In the genomic region with DNA sequence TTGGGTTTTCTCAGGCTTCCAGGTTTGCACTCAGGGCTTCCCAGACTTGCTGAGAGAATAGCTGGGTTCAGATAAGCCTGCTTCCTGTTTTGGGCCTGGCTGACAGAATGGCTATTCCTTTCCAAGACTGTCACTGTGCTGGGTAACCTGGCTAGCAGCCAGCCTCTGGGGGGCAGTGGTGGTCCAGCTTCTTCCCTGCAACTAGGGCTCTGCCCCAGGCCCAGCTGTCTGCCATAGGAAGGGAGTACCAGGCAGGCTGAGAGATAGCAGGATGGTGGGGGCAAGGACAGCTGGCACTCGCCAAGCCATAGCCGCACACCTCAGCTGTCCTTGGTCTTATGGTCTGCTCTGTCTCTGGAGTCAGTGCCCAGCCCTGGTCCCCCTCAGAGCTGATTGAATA, we compare ENCODE assay signal across 8 mouse cellular contexts.
DNase-seq lines count a peak whose midpoint lies in the region; ATAC-seq and TF ChIP-seq lines count a peak whose summit lies in the region.

No protein-coding gene starts in this region.

- H3K4me1 ChIP-seq in kidney, embryonic 14.5 days (ENCODE audit: control insufficient read depth, insufficient read depth, low read length), result no peaks in the 10 kb centered on the region
- H3K4me1 ChIP-seq in forebrain, embryonic 14.5 days (ENCODE audit: control insufficient read depth, insufficient read depth, low read length), result no peaks in the 10 kb centered on the region
- H3K4me1 ChIP-seq in liver, embryonic 14.5 days (replicated peaks; ENCODE audit: control insufficient read depth in 2 of 2, insufficient read depth in 2 of 2, low read length in 1 of 2), result no peaks in the 10 kb centered on the region
- peaks cover 31% of the 10 kb centered on the region for H3K4me1 ChIP-seq in olfactory bulb, adult 2 months (ENCODE audit: control insufficient read depth, insufficient read depth, low read length)

- no peak overlapping the region for H3K4me3 ChIP-seq in kidney, embryonic 14.5 days (ENCODE audit: low read length)
- H3K4me3 ChIP-seq in forebrain, embryonic 14.5 days (ENCODE audit: low read depth, low read length), result no peak overlapping the region
- no peak overlapping the region for H3K4me3 ChIP-seq in liver, embryonic 14.5 days (ENCODE audit: insufficient read depth in 1 of 2, low read depth in 2 of 2, low read length in 2 of 2)
- no peak overlapping the region for H3K4me3 ChIP-seq in olfactory bulb, adult 2 months (ENCODE audit: insufficient read depth, low read depth, low read length)

- no peak overlapping the region for H3K27ac ChIP-seq in kidney, embryonic 14.5 days (ENCODE audit: low read depth, low read length)
- H3K27ac ChIP-seq in forebrain, embryonic 14.5 days (ENCODE audit: low read depth, low read length), result no peak overlapping the region
- no peak overlapping the region for H3K27ac ChIP-seq in liver, embryonic 14.5 days
- no peak overlapping the region for H3K27ac ChIP-seq in olfactory bulb, adult 2 months (ENCODE audit: insufficient read depth, low read depth, low read length)

- peak; percentile 29; the same call in 1 of the 2 replicates for TF ChIP-seq CTCF in liver, embryonic 14.5 days (IDR thresholded peaks at IDR 0.05; ENCODE audit: low read depth)
- TF ChIP-seq CTCF in olfactory bulb, adult 2 months (IDR thresholded peaks at IDR 0.05; ENCODE audit: insufficient read depth, low read depth, low read length), result 0 out of 2 replicates have a peak, but pooled peaks have one; percentile 6

- DNase-seq in kidney, postnatal 14 days, result peak; percentile 30
- peak; percentile 2 for DNase-seq in MEL-GATA-1-ER (ENCODE audit: extremely low read depth, low read depth)
- peak; percentile 67 for DNase-seq in forebrain, embryonic 14.5 days (ENCODE audit: low spot score)
- DNase-seq in liver, embryonic 14.5 days (ENCODE audit: low read depth in 3 of 3, low spot score in 3 of 3), result no peak
- DNase-seq in cerebellum, adult 11 months, result no peak
- no peak for DNase-seq in left cerebral cortex, adult 9 months (ENCODE audit: low spot score in 2 of 2)

- no peaks in the 10 kb centered on the region for H3K9me3 ChIP-seq in kidney, embryonic 14.5 days (ENCODE audit: control insufficient read depth, low read length)
- no peaks in the 10 kb centered on the region for H3K9me3 ChIP-seq in forebrain, embryonic 14.5 days (replicated peaks; ENCODE audit: control insufficient read depth, low read length)
- no peaks in the 10 kb centered on the region for H3K9me3 ChIP-seq in liver, embryonic 14.5 days (ENCODE audit: control insufficient read depth, low read length)

- no peak for ATAC-seq in kidney, embryonic 14.5 days (ENCODE audit: low FRiP score, low TSS enrichment)
- ATAC-seq in forebrain, embryonic 14.5 days, result 0 out of 2 replicates have a peak, but pooled peaks have one; percentile 44
- no peak for ATAC-seq in liver, embryonic 14.5 days (ENCODE audit: insufficient read depth)

- no peak for TF ChIP-seq EP300 in liver, embryonic 14.5 days (IDR thresholded peaks at IDR 0.05; ENCODE audit: low read depth)

- H3K9ac ChIP-seq in kidney, embryonic 14.5 days (ENCODE audit: low read depth, low read length), result no peak overlapping the region
- H3K9ac ChIP-seq in forebrain, embryonic 14.5 days (ENCODE audit: low read length), result no peak overlapping the region
- no peak overlapping the region for H3K9ac ChIP-seq in liver, embryonic 14.5 days (replicated peaks)

- H3K36me3 ChIP-seq in kidney, embryonic 14.5 days (ENCODE audit: control insufficient read depth, insufficient read depth, low read length), result no peaks in the 10 kb centered on the region
- no peaks in the 10 kb centered on the region for H3K36me3 ChIP-seq in forebrain, embryonic 14.5 days (ENCODE audit: control insufficient read depth, insufficient read depth, low read length)
- no peaks in the 10 kb centered on the region for H3K36me3 ChIP-seq in liver, embryonic 14.5 days (replicated peaks; ENCODE audit: control insufficient read depth, insufficient read depth, low read depth)

- no peaks in the 10 kb centered on the region for H3K27me3 ChIP-seq in kidney, embryonic 14.5 days (ENCODE audit: control insufficient read depth, insufficient read depth, low read length)
- no peaks in the 10 kb centered on the region for H3K27me3 ChIP-seq in forebrain, embryonic 14.5 days (replicated peaks; ENCODE audit: control insufficient read depth, insufficient read depth, low read length)
- H3K27me3 ChIP-seq in liver, embryonic 14.5 days (ENCODE audit: control insufficient read depth, insufficient read depth, low read length), result no peaks in the 10 kb centered on the region

- no peak overlapping the region for H3K4me2 ChIP-seq in kidney, embryonic 14.5 days (replicated peaks; ENCODE audit: low read depth, low read length)
- no peak overlapping the region for H3K4me2 ChIP-seq in forebrain, embryonic 14.5 days (ENCODE audit: low read length)
- H3K4me2 ChIP-seq in liver, embryonic 14.5 days (ENCODE audit: low read depth), result no peak overlapping the region

- 74% methylated on average over 2 of the region's 2 CpGs for WGBS in kidney, embryonic 14.5 days
- 80% methylated on average over 2 of the region's 2 CpGs for WGBS in forebrain, embryonic 14.5 days
- WGBS in liver, embryonic 14.5 days (ENCODE audit: insufficient replicate concordance), result 61% methylated on average over 2 of the region's 2 CpGs
- 87% methylated on average over 2 of the region's 2 CpGs for WGBS in olfactory bulb, adult 2 months

- TF ChIP-seq POLR2A in olfactory bulb, adult 2 months (IDR thresholded peaks at IDR 0.05; ENCODE audit: insufficient read depth, low read depth, low read length), result no peak

Comparison
In these comparisons a context has a peak if more than half of its experiments do, and no peak if none do; other contexts are left out.
1. DNase-seq: peak in kidney, postnatal 14 days (single experiment), MEL-GATA-1-ER (single experiment) and forebrain, embryonic 14.5 days (single experiment); none in liver, embryonic 14.5 days (0 of 3), cerebellum, adult 11 months (single experiment) and left cerebral cortex, adult 9 months (0 of 2).